Mouse (Mus musculus) CH12.LX (cell line): ENCODE results near the gene Teddm3. TPM values are rescaled to one million over a fixed set of nuclear protein-coding genes. Genes with fewer than 3 reads are reported as not detected.
"Not testable (repeated sequence)": the region's sequence is repeated elsewhere in the genome, so short reads cannot be mapped to it uniquely, and the experiment has no call there.

Source experiments
- DNase-seq: peaks from one replicate; pipeline ENCODE4 v3.0.0-alpha.2; 2013; ENCODE audit errors: extremely low read depth
- H3K27ac ChIP-seq: 2 replicates; pipeline ENCODE4 v1.5.1; 2012; ENCODE audit warnings: low read depth, mild to moderate bottlenecking, control low read depth, moderate library complexity; ENCODE audit not compliant: insufficient read depth
- H3K27me3 ChIP-seq: replicated peaks from 2 replicates; pipeline ENCODE3; 2012; ENCODE audit warnings: inconsistent platforms
- H3K36me3 ChIP-seq, 2 experiments: replicated peaks in 1 of 2; 2 replicates each; pipeline versions ENCODE3 to v1.6.1; 2012; ENCODE audit warnings: inconsistent platforms in 1 of 2, low read length in 1 of 2, mild to moderate bottlenecking in 1 of 2, mixed read lengths in 1 of 2, moderate library complexity in 1 of 2; ENCODE audit not compliant: control insufficient read depth in 1 of 2, insufficient read depth in 1 of 2
- H3K4me1 ChIP-seq, 2 experiments: 2 replicates each; pipeline ENCODE4 v1.6.1; 2012; ENCODE audit warnings: inconsistent platforms in 1 of 2, moderate library complexity in 1 of 2; ENCODE audit not compliant: insufficient read depth in 2 of 2, control insufficient read depth in 1 of 2
- H3K4me2 ChIP-seq: 2 replicates; pipeline ENCODE4 v1.6.1; 2012; ENCODE audit warnings: low read depth, mild to moderate bottlenecking, control low read depth; ENCODE audit not compliant: poor library complexity, insufficient read depth, severe bottlenecking
- H3K4me3 ChIP-seq, 3 experiments: fragments of 150-350 bp in 1 of 3; sonication (generic) in 1 of 3; replicated peaks in 1 of 3; 2 replicates each; pipeline versions ENCODE3 to v1.5.1; 2011 to 2012; ENCODE audit warnings: low read depth in 2 of 3, low read length in 2 of 3, mild to moderate bottlenecking in 2 of 3, moderate library complexity in 2 of 3, control low read depth in 1 of 3, improper control_type of control experiment in 1 of 3, inconsistent platforms in 1 of 3, mixed read lengths in 1 of 3; ENCODE audit not compliant: poor library complexity in 1 of 3
- H3K79me2 ChIP-seq: replicated peaks from 2 replicates; pipeline ENCODE4 v1.6.1; 2012; ENCODE audit warnings: mild to moderate bottlenecking, moderate library complexity; ENCODE audit not compliant: control insufficient read depth, poor library complexity, insufficient read depth, severe bottlenecking; ENCODE audit errors: extremely low read depth
- H3K9ac ChIP-seq: 2 replicates; pipeline ENCODE4 v1.6.1; 2012; ENCODE audit warnings: low read depth, mild to moderate bottlenecking, control low read depth, moderate library complexity; ENCODE audit not compliant: insufficient read depth
- H3K9me3 ChIP-seq: replicated peaks from 2 replicates; pipeline ENCODE3; 2012; ENCODE audit warnings: low read length, inconsistent platforms, mixed read lengths
- BHLHE40 ChIP-seq: IDR thresholded peaks from 2 replicates; pipeline ENCODE4 v1.6.1; 2011; ENCODE audit warnings: mild to moderate bottlenecking, low read depth, low read length, improper control_type of control experiment
- CHD1 ChIP-seq: IDR thresholded peaks from 2 replicates; pipeline ENCODE4 v1.6.1; 2012; ENCODE audit warnings: low read depth, low read length, improper control_type of control experiment, inconsistent platforms
- E2F4 ChIP-seq: IDR thresholded peaks from 2 replicates; pipeline ENCODE4 v1.6.1; 2011; ENCODE audit warnings: low read depth, low read length, improper control_type of control experiment; ENCODE audit not compliant: insufficient replicate concordance
- EP300 ChIP-seq: IDR thresholded peaks from 2 replicates; pipeline ENCODE4 v1.6.1; 2011; ENCODE audit warnings: low read length, improper control_type of control experiment
- GABPA ChIP-seq: IDR thresholded peaks from 2 replicates; pipeline ENCODE4 v1.6.1; 2012; ENCODE audit warnings: low read depth, low read length, improper control_type of control experiment, inconsistent platforms; ENCODE audit not compliant: insufficient replicate concordance
- HCFC1 ChIP-seq: IDR thresholded peaks from 2 replicates; pipeline ENCODE4 v1.6.1; 2012; ENCODE audit warnings: low read depth, mild to moderate bottlenecking, inconsistent platforms, low read length, improper control_type of control experiment
- JUND ChIP-seq: conservative IDR thresholded peaks from 2 replicates; pipeline ENCODE4 v1.6.1; 2011; ENCODE audit warnings: low read depth, low read length, improper control_type of control experiment
- MAFK ChIP-seq: IDR thresholded peaks from 2 replicates; pipeline ENCODE4 v1.6.1; 2011; ENCODE audit warnings: low read length, improper control_type of control experiment; ENCODE audit not compliant: insufficient replicate concordance
- MXI1 ChIP-seq: IDR thresholded peaks from 2 replicates; pipeline ENCODE4 v1.6.1; 2011; ENCODE audit warnings: mild to moderate bottlenecking, low read depth, low read length, improper control_type of control experiment
- NELFE ChIP-seq: IDR thresholded peaks from 2 replicates; pipeline ENCODE4 v1.6.1; 2011; ENCODE audit warnings: low read depth, low read length, improper control_type of control experiment
- NRF1 ChIP-seq: IDR thresholded peaks from 2 replicates; pipeline ENCODE4 v1.6.1; 2014; ENCODE audit warnings: low read depth, mild to moderate bottlenecking, inconsistent platforms, low read length, improper control_type of control experiment, moderate library complexity
- PAX5 ChIP-seq: IDR thresholded peaks from 2 replicates; pipeline ENCODE4 v1.6.1; 2012; ENCODE audit warnings: low read length, inconsistent platforms, mixed read lengths
- POLR2AphosphoS2 ChIP-seq: IDR thresholded peaks from 2 replicates; pipeline ENCODE4 v1.6.1; 2011; ENCODE audit warnings: low read depth, low read length, improper control_type of control experiment
- SIN3A ChIP-seq: IDR thresholded peaks from 2 replicates; pipeline ENCODE4 v1.6.1; 2012; ENCODE audit warnings: low read length, improper control_type of control experiment, inconsistent platforms
- TBP ChIP-seq: conservative IDR thresholded peaks from 2 replicates; pipeline ENCODE4 v1.6.1; 2011; ENCODE audit warnings: low read depth, low read length, improper control_type of control experiment
- TCF12 ChIP-seq: IDR thresholded peaks from 2 replicates; pipeline ENCODE4 v1.6.1; 2014; ENCODE audit warnings: low read depth, mild to moderate bottlenecking, inconsistent platforms, low read length, improper control_type of control experiment
- UBTF ChIP-seq: IDR thresholded peaks from 2 replicates; pipeline ENCODE4 v1.6.1; 2012; ENCODE audit warnings: low read depth, mild to moderate bottlenecking, inconsistent platforms, low read length, improper control_type of control experiment, moderate library complexity
- ZC3H11A ChIP-seq: IDR thresholded peaks from 2 replicates; pipeline ENCODE4 v1.6.1; 2012; ENCODE audit warnings: low read depth, mild to moderate bottlenecking, inconsistent platforms, low read length, improper control_type of control experiment
- dilution Hi-C: fragments of 300-500 bp; cut with MboI; formaldehyde crosslinking; loops from 2 replicates; pipeline ENCODE4 v1.14.3; 2020; ENCODE audit warnings: low sequenced_read_pairs; ENCODE audit not compliant: extremely low pct_unique_long_range_greater_than_20kb, extremely low pct_ligation_motif_present
- in situ Hi-C: fragments of 300-500 bp; cut with MboI; formaldehyde crosslinking; loops from 3 replicates; pipeline ENCODE4 v1.14.3; 2019; ENCODE audit warnings: low sequenced_read_pairs, low pct_ligation_motif_present, low pct_unique_long_range_greater_than_20kb, mixed read lengths
- polyA plus RNA-seq: library from polyadenylated mRNA; unstranded; fragments of >175 nt; gene quantifications from 2 replicates; pipeline ENCODE4 v1.2.1, GENCODE M21; 2012; ENCODE audit warnings: low read depth; ENCODE audit not compliant: insufficient read length
- total RNA-seq, 2 experiments: library from RNA; depleted of rRNA; stranded (reverse); fragments of 300-350 nt in 1 of 2; fragments of >200 nt in 1 of 2; gene quantifications; 2 replicates each; pipeline ENCODE4 v1.2.3; 2012 to 2014

The Teddm3 gene
- total and polyA plus RNA-seq, 3 experiments, result not detected

DNA sequence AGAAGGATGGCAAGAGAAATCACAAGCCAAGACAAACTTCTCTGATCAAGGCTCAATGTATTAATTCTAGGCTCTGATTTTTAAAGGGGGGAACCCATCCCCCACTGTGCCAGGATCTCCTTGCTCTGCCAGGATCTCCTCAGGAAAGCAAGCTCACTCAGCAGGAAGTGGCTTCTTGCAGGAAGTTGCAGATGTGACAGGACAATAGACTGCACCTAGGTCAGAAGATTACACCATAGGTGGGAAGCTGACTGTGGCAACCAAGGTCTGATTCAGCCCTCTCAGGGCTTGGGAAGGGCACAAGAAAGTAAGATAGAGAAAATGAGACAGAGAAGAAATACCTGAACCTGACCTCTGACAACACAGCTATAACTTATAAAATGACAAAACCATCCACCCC lies 2.5 kb upstream of the Teddm3 start:
- H3K79me2 ChIP-seq, H3K9me3 ChIP-seq, H3K27me3 ChIP-seq, H3K36me3 ChIP-seq, in situ Hi-C loops, H3K9ac ChIP-seq, H3K4me3 ChIP-seq, dilution Hi-C loops, DNase-seq, H3K4me2 ChIP-seq, H3K27ac ChIP-seq, H3K4me1 ChIP-seq: not testable (repeated sequence)

DNA sequence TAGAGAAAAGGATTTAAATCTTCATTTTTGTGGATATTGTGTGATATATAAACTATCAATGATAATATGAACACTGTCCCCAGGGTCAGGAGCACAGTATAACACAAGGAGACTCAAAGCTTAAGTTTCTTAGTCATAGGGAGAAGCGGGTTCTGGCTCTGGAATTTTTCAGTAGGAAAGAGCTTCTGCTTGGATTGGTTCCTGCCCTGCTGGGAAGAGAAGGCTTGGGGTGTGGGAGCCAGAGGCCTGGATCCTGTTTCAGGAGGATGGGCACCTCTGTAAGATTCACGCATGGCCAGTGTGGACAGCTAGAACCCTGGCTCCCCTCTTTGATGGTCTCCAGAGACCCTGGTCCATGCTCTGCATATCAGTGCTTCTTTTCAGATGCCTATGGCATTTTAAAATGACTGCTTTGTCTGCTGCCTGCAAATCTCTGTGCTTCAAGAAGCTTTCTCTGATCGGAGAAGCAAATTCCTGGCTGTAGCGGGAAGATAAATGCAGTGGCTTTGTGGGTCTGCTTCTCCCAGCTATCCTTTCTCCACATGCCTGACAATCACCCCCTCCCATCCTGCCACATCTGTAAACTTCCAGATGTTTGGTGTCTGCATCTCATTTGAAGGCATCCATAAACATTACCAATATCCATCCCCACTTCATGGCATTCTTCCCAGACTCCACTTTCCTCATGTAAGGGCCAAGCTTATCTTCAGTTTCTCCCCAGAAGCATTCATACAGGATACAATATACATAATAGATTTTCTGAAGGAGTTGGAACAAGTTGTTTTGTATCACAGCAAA lies 2.0 kb downstream of the Teddm3 start:
- no peaks in the 10 kb centered on the region for H3K4me1 ChIP-seq
- dilution Hi-C loops, result no loop called here
- no peak overlapping the region for H3K9ac ChIP-seq
- no peaks in the 10 kb centered on the region for H3K27me3 ChIP-seq
- no peak overlapping the region for H3K27ac ChIP-seq
- no peak overlapping the region for H3K4me2 ChIP-seq
- DNase-seq, result no peak
- H3K9me3 ChIP-seq, result no peaks in the 10 kb centered on the region
- TF ChIP-seq TBP (no peak), HCFC1 (no peak), POLR2AphosphoS2 (no peak), NELFE (no peak), GABPA (no peak), EP300 (no peak), UBTF (no peak)
- H3K79me2 ChIP-seq, result no peaks in the 10 kb centered on the region
- H3K4me3 ChIP-seq, result no peak overlapping the region
- H3K36me3 ChIP-seq, result no peaks in the 10 kb centered on the region
- in situ Hi-C loops, result no loop called here

DNA sequence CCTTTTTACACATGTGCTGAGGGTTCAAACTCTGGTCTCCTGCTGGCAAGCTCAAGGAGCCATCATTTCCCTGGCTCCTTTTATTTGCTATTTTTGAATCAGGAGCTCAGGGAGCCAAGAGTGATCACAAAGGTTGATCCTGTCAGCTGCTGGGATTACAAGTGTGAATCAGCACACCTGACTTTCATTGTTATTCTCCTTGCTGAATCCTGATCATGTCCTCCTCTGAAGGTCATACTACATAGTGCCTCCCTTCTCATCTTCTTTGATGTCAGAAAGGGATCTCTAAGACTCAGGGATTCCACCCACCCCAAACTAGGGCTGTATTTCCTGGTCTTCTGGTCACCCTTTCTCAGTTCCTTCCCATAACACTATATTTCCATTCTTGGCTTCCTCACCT lies 3.9 kb downstream of the Teddm3 start:
- H3K9ac ChIP-seq, result no peak overlapping the region
- no peaks in the 10 kb centered on the region for H3K4me1 ChIP-seq
- no peaks in the 10 kb centered on the region for H3K79me2 ChIP-seq
- no peaks in the 10 kb centered on the region for H3K36me3 ChIP-seq
- DNase-seq, result no peak
- no peaks in the 10 kb centered on the region for H3K27me3 ChIP-seq
- no peak overlapping the region for H3K4me2 ChIP-seq
- in situ Hi-C loops, result no loop called here
- no peaks in the 10 kb centered on the region for H3K9me3 ChIP-seq
- dilution Hi-C loops, result no loop called here
- H3K27ac ChIP-seq, result no peak overlapping the region
- TF ChIP-seq SIN3A (no peak), PAX5 (no peak), NRF1 (no peak), NELFE (no peak), MXI1 (no peak), TBP (no peak), EP300 (no peak), BHLHE40 (no peak), CHD1 (no peak), ZC3H11A (no peak), UBTF (no peak), E2F4 (no peak), GABPA (no peak), JUND (no peak), TCF12 (no peak), MAFK (no peak)
- H3K4me3 ChIP-seq, result no peak overlapping the region

DNA sequence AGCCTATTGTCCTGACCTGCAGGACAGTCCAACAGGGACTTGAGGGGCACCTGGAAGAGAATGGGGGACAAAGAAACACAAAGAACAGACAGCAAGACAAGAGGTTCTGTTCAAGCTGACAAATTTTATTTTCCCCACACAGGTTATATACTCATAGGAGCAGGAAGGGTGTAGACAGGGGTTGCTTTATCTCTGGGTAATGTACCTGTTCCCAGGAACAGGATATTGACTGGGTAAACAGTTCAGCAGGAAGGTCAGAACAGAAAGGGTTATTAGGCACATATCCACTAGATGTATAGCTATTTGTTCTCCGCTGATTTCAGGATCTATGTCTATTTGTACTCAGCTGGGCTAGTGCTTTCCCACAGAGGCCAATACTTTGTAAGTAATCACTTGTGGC lies 5.3 kb downstream of the Teddm3 start:
- H3K27me3 ChIP-seq, H3K4me2 ChIP-seq, DNase-seq, H3K4me3 ChIP-seq, H3K36me3 ChIP-seq, H3K4me1 ChIP-seq, H3K79me2 ChIP-seq, H3K9me3 ChIP-seq, H3K27ac ChIP-seq, dilution Hi-C loops, in situ Hi-C loops, H3K9ac ChIP-seq: not testable (repeated sequence)
